Mouse (Mus musculus): ENCODE results near the gene Eif4a1.
A peak's percentile ranks its signal among the peaks of the same experiment; 100 is the strongest.

The Eif4a1 gene

DNA sequence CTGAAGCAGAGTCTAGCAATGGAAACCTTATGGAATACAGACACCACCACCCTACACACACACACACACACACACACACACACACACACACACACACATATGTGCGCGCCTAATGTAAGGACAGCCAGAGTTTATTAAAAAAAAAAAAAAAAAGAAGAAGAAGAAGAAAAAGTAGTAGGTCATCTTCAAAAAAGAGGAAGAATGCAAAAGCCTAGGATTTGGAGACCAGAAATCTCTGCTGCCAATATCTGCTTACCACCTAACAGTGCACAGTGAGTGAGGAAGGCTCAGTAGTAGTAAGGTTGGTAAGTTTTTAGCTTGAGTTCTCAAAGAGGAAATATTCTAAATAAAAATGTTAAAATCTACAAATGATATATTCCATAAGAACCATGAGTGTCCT, 6.9 kb upstream of the Eif4a1 start:
- DNase-seq (ENCODE audit: low read depth, low spot score), result no peak

- DNase-seq (ENCODE audit: low read depth, low spot score), result no peak
These were observed 498 bp downstream of the Eif4a1 start for GRCm38 (mm10) chr11:69671726-69672124.

- DNase-seq (ENCODE audit: low read depth, low spot score), result peak; percentile 93
These were observed 1.2 kb downstream of the Eif4a1 start for GRCm38 (mm10) chr11:69670786-69671725.

- DNase-seq (ENCODE audit: low read depth, low spot score), result no peak
These were observed 5.6 kb downstream of the Eif4a1 start for GRCm38 (mm10) chr11:69666665-69667005.

DNA sequence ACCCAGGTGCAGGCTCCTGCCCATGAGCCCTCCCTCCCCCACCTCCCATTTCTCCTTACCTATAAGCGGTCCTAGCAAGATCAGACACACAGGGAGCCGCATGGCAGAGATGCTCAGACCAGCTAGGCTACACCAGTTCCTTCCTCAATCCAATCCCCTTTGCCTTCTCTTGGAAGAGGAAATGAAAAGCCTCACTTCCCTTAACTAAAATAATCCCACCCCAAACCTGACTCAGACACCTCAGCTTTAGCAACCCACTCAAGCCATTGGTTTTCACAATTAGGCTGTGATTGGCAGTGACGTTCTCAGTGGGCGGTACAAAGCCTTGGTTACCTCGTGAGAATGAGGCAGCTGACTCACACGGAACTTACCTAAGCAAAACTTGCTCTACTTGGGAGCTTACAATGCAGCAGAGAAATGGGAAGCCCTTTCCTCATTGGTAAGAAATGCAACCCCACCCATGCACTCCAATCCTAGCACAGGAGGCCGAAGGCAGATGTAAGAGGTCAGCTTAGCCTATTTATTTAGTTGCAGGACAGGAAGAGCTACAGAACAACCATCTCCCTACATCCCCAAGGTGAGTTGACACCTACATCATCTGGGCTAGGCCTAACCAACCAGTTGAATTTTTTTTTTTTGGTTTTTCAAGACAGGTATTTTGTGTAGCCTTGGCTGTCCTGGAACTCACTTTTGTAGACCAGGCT, 6.1 kb downstream of the Eif4a1 start, which contains the start of gene Cd68:
Cd68 (minus strand) TSS at position 193 of the 704 bp plus-strand sequence.
- no peak for DNase-seq (ENCODE audit: low read depth, low spot score)

- DNase-seq (ENCODE audit: low read depth, low spot score), result no peak
These were observed 6.7 kb downstream of the Eif4a1 start for GRCm38 (mm10) chr11:69665457-69665960.

GRCm38 (mm10) chr11:69664841-69665240, 7.4 kb downstream of the Eif4a1 start:
- no peak for DNase-seq (ENCODE audit: low read depth, low spot score)

GRCm38 (mm10) chr11:69663795-69664194, 8.4 kb downstream of the Eif4a1 start:
- no peak for DNase-seq (ENCODE audit: low read depth, low spot score)

DNA sequence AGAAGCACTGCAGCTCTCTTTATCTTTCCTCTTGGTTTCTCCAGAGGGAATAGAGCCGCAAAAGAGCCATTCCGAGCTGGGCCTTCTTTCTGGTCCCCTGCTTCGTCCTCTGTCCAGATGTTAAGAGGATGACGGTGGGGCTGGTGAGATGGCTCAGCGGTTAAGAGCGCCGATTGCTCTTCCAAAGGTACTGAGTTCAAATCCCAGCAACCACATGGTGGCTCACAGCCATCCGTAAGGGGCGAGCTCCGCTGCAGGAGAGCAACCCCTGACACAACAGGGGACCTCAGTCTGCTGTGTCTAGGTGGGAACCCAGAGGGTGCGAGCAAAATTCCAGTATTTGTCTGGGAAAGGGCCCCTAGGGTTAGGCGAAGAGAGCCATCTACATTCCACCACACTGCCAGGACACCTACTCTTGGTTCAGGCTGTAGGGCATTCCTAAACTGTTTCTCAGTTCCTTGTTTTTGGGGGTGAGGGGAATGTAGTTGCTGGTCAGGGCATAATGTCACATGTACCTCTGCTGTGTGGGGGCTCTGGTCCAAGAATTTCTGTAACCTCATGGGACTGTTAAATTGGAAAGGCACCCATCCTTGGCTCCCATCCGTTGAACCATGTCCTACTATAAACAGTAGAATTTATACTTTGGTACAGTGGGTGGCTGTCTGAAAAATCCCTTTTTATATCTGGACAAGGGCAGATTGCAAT, 9.1 kb downstream of the Eif4a1 start:
- DNase-seq (ENCODE audit: low read depth, low spot score), result no peak

DNA sequence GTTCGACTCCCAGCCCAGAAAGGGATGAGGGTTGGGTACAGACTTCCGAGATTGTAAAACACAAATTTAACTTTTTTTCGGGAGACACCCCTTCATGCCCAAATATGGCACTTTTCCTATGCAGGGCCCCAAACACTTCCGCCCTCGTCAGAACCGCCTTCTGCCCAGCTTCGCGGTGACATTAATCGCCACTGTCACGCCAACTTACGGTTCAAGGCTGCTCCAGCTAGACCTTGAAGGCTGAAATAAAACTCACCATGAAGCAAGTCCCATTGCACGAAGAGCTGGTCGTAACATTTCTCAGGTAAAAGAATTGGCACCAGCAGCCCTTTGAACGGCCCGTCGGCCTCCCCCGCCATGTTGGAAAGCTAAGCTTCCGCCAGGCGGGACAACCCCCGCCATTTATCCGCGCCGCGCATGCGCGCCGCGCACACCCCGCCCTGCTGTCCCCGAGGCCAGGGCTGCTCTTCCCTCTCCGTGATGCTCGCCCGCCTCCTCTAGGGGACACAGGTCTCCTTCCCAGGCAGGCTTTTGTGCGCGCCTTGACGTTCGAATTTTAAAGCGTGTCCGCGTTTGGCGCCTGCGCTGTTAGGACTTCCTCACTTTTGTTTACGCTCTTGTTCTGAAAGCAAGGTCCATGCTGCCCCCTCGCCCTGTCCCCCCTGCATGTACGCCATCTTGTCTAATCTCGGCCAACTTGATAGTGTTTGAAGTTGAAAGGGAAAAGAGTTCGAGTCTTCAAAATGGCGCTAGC, 9.8 kb downstream of the Eif4a1 start, which contains the start of gene Mpdu1:
Mpdu1 (minus strand) TSS at position 430 of the 754 bp plus-strand sequence.
- peak; percentile 95 for DNase-seq (ENCODE audit: low read depth, low spot score)

GRCm38 (mm10) chr11:69661221-69661881, 10.9 kb downstream of the Eif4a1 start:
- DNase-seq (ENCODE audit: low read depth, low spot score), result no peak

DNA sequence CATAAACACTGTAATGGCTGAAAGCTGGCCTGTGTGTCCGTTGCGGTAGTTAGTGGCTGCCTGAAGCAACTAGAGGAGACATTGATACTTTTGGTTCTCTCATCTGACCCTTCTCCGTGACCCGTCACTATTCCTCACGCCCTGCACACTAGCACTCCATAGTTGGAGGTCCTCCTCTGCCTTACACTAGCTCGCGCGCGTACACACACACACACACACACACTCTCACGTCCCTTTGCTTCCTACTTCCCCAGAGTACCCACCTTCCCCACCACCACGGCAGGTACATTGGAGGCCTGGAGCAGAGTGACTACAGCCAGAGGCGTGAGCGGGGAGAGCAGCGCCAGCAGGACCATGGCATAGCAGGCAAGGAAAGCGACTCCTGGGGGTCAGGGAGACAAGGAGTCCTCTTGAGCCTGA, 14.8 kb downstream of the Eif4a1 start:
- DNase-seq (ENCODE audit: low read depth, low spot score), result no peak

GRCm38 (mm10) chr11:69656617-69657461, 15.4 kb downstream of the Eif4a1 start:
- DNase-seq (ENCODE audit: low read depth, low spot score), result no peak

DNA sequence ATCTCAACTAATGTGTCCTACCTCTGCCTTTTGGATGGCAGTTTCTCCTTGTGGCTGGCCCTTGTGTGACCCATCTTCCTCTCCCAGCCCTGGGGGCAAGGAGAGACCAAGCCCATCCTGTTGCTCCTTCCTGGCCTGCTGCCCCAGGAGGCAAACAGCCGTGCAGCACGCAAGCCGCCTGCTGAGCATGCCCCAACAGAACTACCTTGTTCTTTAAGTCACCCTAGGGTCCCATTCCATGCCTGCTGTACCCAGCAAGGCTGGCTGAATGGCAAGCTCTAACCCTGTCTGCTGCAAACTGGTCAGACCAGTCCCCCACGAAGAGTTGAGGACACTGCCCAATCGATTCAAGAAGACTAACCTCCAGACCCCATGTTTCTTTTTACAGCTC, 16.2 kb downstream of the Eif4a1 start:
- DNase-seq (ENCODE audit: low read depth, low spot score), result no peak

- no peak for DNase-seq (ENCODE audit: low read depth, low spot score)
These were observed 16.8 kb downstream of the Eif4a1 start, which contains the start of gene Sox15 for GRCm38 (mm10) chr11:69655264-69656064. Gene Sox15, plus strand, starts transcription at chr11:69655314.

DNA sequence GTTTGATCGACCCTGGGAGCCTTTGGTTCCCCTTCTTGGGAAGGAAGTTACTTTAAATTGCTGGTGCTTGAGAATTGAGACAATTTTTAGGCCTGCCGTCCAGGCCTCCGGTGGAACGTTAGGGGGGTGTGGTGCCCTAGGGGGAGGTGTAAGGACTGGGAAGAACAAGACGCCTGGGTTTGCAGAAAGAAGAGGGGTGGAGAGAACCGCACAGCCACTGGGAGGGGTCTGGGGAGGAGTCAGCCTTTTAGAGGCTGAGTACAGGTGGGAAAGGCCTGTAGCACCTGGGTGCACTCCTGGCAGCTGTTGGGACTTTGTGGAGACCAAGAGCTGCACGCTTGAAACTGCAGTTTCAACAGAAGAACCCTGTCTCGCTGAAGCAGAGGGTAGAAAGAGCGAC, 17.5 kb downstream of the Eif4a1 start:
- no peak for DNase-seq (ENCODE audit: low read depth, low spot score)

GRCm38 (mm10) chr11:69653399-69653798, 18.8 kb downstream of the Eif4a1 start:
- no peak for DNase-seq (ENCODE audit: low read depth, low spot score)

DNA sequence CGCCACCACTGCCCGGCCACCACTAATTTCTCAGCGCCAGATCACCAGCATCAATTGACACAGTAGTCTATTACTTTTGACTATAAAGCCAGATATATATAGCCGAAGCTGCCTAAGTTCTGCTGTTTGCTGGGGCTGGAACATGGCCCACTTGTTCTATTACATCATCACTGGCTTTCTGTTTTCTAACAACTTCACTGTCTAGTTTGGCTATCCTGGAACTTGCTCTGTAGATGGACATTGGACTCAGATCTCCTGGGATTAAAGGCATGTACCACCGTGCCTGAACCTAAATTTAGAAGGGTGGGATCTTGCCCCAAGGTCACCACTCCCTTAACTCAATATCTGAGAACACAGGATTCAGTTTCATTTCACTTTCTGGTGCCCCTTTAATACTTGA, 26.4 kb downstream of the Eif4a1 start:
- DNase-seq (ENCODE audit: low read depth, low spot score), result no peak

GRCm38 (mm10) chr11:69635471-69635870, 36.8 kb downstream of the Eif4a1 start:
- DNase-seq (ENCODE audit: low read depth, low spot score), result no peak

Data from brain, embryonic 18.5 days (tissue).